Mouse (Mus musculus): ENCODE results near the gene E330009J07Rik. TPM values are rescaled to one million over a fixed set of nuclear protein-coding genes. Genes with fewer than 3 reads are reported as not detected.

E330009J07Rik gene
- total RNA-seq, 2 experiments from 2014 or later, result 41.4 to 46.0 TPM

GRCm38 (mm10) chr6:40353360-40353759, 82.6 kb downstream of the E330009J07Rik start:
- DNase-seq (ENCODE audit: extremely low spot score in 1 of 2, low spot score in 1 of 2), result no peak

Other genes starting within 250 kb of the E330009J07Rik start
- gene Agk, start 111.0 kb downstream of the E330009J07Rik start, total RNA-seq (2021), result 10 to 100 TPM; 45.3 to 47.4 TPM
- not detected for gene Wee2, start 3.0 kb upstream of the E330009J07Rik start, total RNA-seq (2021)
- gene Ssbp1, start 35.2 kb upstream of the E330009J07Rik start, total RNA-seq (2021), result 10 to 100 TPM; 32.6 to 36.2 TPM
- not detected for gene Tas2r137, start 55.1 kb upstream of the E330009J07Rik start, total RNA-seq (2021)
- not detected for gene Tas2r108, start 57.4 kb upstream of the E330009J07Rik start, total RNA-seq (2021)
- gene Prss37, start 83.4 kb upstream of the E330009J07Rik start, total RNA-seq (2021), result not detected
- not detected for gene Olfr461, start 118.9 kb upstream of the E330009J07Rik start, total RNA-seq (2021)
- gene Olfr460, start 133.4 kb upstream of the E330009J07Rik start, total RNA-seq (2021), result not detected
- gene Clec5a, start 149.7 kb upstream of the E330009J07Rik start, total RNA-seq (2021), result 1 to 10 TPM in 1 of 2 experiments, under 1 TPM in 1; 0.52 to 1.2 TPM
- gene Tas2r138, start 177.2 kb upstream of the E330009J07Rik start, total RNA-seq (2021), result not detected
- gene Mgam, start 192.7 kb upstream of the E330009J07Rik start, total RNA-seq (2021), result not detected

Data from layer of hippocampus, postnatal 25 days (tissue).